Mouse (Mus musculus): ENCODE measurements around the gene Srm.

DNA sequence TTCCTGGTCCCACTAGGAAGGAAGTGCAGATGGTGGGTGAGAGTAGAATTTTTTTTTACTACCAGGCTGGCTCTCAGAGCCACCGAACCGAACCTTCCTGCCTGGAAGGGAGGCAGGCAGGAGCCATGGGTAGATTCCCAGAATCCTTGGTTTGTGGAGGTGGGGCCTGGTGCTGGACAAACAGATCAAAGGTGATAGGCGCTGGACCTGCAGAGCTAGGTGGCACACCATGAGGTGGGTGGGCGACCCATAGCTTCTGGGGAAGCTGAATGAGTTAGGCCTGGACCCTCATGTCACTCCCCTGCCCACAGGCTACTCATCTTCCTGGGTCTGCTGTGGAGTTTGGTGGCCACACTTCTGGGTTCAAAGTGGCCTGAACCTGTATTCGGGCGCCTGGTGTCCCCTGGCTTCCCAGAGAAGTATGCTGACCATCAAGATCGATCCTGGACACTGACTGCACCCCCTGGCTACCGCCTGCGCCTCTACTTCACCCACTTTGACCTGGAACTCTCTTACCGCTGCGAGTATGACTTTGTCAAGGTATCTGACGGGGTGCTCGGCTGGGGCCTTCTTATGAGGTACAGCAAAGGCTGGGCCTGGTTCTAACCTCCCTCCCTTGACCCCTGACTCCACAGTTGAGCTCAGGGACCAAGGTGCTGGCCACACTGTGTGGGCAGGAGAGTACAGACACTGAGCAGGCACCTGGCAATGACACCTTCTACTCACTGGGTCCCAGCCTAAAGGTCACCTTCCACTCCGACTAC is 11.2 kb downstream of the Srm start, which contains the start of gene Masp2:
- no peak for TF ChIP-seq CTCF (IDR thresholded peaks at IDR 0.05; ENCODE audit: low read depth, low read length)
- TF ChIP-seq EP300 (IDR thresholded peaks at IDR 0.05; ENCODE audit: insufficient read depth, low read depth, low read length) = no peak

All from ES-Bruce4 (cell line).